Mouse (Mus musculus): ENCODE measurements around the gene Syp.

Gene Syp

DNA sequence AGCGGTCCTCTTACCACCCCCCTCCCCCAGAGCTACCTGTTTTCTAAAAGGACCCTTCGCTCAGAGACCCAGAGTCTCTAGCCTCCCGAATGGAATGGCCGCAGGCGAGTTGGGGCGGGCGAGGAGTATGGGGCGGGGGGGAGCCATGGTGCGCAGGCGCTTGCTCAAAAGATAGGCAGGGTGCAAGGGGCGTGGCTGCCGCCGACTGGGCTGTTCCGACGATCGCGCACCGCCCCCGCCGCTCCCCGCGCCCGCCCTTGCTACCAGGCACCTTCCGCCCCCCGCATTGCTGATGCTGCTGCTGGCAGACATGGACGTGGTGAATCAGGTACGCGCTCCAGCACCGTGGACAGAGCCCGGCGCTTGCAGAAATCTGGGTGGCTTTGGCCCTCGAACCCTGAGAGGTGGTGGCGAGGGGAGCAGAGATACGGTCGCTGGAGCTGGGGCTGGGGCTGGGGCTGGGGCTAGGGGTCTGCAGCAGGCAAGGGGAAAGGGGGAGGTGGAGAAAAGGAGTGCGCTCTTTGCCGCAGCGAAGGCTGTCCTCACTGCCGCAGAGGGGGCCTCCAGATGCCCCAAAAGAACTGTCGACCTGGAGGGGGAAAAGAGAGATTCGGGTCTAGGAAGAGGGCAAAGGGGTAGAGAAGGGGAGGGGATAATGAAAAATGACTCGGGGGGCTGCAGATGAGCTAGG lies at the start of gene Syp:
Gene Syp (plus strand): TSS at position 71 of the 691 bp plus-strand sequence.
- peak in 1 of 2 experiments; percentile 37 for DNase-seq (ENCODE audit: low spot score in 2 of 2)

DNA sequence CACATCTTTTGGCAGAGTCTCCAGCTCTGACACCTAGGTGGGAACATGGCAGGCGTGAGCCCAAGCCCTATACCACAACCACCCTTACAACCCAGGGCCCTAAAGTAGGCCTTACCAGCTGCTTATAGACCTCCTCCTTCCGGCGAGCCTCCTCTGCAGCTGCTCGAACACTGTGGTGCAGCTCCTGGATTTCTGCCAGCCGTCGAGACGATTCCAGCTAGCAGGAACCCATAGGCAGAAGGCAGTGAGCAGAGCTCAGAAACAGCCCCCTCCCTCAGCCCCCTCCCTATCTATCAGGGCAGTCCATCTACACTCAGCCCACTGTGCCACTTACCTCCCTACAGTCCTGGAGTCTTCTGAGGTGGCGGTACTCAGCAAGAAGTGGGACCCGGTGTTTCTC lies 42.9 kb upstream of the Syp start:
- DNase-seq (ENCODE audit: low spot score in 2 of 2): no peak

DNA sequence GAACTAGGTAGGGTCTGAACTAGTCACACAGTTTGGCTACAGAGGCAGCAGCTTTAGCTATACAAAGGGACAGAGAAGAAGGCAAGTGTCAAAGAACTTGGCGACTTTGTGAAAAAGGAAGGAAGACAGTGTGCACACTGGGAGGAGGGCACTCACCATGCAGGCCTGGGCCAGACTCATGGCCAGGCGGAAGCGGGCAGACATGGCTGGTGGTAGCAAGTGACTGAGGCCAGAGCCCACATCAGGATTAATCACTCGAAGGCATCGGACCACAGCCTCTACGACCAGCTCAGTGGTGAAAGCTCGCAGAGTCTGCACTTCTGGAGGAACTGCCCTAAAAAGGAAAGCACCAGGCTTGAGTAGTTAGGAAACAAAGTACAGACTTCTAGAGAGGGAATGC lies 34.3 kb upstream of the Syp start:
- no peak for DNase-seq (ENCODE audit: low spot score in 2 of 2)

DNA sequence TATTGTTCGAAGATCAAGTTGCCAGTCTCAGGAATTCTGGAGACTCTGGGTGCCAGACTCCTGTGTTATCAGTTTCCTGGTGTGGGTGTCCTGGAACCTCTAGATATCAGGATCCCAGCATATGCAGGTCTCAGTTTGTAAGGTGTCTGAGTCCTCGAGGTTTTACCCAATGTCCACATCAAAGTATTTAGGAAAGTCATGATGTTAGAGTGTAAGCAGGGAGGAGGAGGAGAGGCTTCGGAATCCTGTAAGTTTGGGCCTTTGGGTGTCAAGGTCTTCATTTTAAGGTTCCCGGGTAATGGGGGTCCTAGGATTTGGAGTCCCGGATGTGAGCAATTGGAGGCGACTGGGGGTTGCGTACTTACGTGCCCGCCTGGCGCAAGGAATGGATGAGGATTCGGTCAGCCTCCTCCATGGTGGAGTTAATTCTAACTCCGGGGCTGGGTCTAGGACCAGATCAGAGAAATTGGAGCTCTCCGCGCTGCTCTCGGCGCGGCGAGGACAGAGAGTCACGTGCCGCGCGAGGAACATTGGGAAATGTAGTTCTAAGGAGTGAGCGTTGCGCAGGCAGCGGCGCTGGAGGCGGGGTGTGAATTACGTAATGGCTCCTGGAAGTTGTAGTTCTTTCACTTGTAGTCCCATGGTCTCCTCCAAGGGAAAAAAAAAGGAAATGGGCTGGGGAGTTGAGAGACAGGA lies 33.2 kb upstream of the Syp start, which contains the start of gene Ccdc22:
Gene Ccdc22 (minus strand): TSS at position 639 of the 696 bp plus-strand sequence.
- peak; percentile 44 to 76 for DNase-seq (ENCODE audit: low spot score in 2 of 2)

DNA sequence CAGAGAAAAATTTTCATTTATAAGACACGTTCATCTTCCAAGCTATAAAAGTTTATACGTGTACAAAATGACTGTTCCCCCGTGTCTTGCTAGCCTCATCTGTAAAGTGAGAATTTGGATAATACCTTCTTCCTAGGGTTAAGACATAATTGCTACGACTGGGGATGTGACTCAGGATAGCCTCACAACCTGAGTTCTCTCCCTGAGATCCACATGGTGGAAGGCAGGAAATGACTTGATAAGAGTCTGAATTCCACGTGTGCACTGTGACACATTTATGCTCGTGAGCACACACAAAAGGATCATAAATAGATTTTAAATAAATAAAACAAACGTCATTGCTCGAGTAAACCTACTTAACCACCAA lies 32.7 kb upstream of the Syp start:
- no peak for DNase-seq (ENCODE audit: low spot score in 2 of 2)

DNA sequence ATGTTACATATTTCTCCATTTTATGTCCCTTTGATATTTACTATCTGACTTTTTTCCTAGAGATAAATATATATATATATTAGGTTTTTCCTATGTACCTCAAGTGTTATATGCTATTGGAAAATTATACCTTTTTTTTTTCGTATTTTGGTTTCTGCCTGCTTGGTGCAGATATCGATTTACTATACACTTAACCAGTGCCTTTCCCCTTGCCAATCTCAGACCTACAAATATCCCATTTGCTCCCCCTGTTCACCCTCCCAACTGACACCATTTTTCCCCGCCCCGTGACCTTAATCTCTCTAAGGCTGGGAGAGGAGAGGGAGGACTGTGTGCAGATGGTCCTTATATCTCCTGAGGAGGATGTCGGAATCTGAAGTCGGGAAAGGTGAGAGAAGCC lies 31.5 kb upstream of the Syp start, which contains the start of gene Cacna1f:
Gene Cacna1f (plus strand): TSS at position 301 of the 400 bp plus-strand sequence.
- no peak for DNase-seq (ENCODE audit: low spot score in 2 of 2)

DNA sequence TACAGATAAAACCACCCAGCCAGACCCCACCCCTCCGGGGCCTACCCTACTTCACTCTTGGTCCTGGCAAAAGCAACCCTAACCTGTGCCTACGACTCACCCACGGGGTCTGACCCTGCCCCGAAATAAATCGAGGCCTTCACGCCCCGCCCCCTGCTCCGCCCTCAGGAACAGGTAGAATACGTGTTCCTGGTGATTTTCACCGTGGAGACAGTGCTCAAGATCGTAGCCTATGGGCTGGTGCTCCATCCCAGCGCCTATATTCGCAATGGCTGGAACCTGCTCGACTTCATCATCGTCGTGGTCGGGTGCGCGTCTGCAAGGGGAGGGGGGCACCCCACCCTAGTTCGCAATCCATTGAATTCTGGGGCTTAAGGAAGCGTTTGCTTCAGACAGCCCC lies 28.2 kb upstream of the Syp start:
- DNase-seq (ENCODE audit: low spot score in 2 of 2): no peak

DNA sequence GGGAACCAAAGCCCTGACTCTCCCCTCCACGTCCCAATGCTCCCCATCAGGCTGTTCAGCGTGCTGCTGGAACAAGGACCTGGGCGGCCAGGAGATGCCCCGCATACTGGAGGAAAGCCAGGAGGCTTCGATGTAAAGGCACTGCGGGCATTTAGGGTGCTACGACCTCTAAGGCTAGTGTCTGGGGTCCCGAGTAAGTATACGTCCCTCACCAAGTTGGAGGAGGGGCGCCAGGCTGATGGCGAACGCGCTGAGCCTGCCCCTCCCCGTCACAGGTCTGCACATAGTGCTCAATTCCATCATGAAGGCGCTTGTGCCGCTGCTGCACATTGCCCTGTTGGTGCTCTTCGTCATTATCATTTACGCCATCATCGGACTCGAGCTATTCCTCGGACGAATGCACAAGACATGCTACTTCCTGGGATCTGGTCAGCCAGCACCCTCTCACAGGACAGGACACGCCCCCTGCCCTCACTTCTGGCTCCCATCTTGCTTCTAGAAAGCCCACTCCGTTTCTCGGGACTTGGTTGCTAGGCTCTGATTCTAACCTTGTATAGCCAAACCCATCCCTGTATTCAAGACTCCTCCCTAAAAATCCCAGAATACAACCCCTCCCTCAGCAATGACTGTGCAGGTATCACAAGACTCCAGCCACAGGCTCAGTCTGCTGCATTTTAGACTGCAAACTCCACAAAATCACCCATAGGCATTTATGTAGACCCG lies 27.6 kb upstream of the Syp start:
- no peak for DNase-seq (ENCODE audit: low spot score in 2 of 2)

DNA sequence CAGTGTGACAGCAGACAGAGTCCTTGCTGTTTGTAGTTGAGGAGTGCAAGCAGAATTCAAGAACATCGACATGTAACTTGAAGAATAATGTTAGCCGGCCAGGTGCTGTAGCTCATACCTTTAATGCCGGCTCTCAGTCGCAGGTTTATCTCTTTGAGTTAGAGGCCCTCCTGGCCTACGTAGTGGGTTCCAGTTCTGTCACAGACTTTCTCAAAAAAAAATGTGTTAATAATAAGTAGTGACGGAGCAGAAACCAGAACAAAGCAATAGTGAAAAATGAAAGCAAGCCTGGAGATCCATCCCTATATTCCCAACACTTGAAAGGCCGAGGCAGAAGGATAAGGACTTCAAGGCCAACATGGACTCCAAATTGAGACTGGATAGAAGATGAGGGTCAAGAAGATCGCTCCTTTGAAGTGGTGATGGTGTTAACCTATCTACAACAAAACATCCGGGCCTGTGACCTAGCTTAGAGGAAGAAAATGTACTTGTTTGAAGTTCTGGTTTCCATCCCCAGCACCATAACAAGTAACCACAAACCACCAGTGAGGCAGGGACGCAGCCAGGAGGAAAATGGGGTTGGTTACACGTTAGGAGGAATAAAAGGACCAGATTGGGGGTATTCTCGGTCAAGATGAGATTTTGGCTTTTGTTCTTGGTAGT lies 20.3 kb upstream of the Syp start:
- DNase-seq (ENCODE audit: low spot score in 2 of 2): no peak

DNA sequence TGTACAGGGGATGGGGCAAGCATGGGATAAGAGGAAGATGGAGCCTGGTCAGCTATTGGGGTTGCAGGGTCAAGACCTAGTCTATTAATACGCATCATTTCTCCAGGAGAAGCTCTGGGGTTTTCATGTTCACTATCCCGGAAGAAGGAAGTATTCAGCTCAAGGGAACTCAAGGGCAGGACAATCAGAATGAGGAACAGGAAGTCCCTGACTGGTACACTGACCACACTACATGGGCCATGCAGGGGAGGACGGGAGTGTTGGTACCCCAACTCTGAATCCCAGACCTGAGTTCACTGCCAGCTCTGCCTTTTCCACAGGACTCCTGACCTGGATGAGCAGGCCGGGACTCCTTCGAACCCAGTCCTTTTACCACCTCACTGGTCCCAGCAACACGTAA lies 5.7 kb upstream of the Syp start:
- no peak for DNase-seq (ENCODE audit: low spot score in 2 of 2)

DNA sequence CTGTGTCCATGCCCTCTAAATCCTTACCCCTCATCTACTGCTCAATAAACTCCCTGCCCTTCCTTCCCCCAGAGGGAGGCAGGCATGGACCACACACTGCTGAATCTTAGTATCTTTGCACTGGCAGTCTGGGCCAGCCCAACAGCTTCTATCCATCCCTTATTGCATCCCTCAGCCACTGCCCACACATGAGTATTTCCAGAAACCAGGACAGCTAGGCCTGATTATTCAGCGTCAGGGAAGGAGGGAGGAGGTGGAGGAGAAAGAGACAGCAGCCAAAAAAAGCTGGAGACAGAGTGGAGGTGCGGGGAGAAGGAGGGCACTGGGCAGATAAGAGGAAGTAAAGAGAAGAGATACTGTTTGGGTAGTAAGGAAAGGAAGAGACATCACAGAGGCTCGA lies 3.2 kb upstream of the Syp start:
- no peak for DNase-seq (ENCODE audit: low spot score in 2 of 2)

DNA sequence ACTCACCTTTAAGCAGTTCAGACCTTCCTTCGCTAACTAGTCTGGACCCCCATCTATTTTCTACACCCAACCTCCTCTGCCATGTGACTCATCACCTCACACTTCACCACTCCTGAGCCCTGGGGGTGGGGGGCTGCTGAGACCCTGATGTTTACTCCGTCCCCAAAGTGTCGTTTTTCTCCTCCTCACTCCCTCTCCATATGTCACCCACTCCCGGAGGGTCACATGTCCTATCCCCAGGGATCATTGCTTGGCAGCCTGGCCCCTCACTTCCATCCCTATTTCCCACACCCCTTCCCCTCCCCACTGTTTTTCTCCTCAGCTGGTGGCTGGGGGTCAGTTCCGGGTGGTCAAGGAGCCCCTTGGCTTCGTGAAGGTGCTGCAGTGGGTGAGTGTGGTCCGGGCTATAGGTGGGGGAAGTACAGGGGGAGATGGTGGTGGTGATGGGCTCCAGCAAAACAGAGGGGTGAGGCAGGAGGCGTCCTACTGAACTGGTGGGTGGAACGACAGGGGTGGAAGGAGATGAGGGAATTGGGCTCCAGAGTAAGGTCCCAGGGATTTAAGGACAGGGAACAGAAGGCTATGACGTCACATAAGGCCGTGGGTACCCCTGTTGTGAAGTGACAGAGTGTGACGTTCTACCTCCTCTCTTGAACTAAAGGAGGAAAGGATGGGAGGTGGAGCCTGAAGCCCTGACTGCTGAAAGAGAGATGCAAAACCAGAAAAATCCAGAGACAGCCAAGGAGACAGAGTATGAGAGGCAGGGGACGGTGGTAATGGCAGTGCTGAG lies 1.5 kb downstream of the Syp start:
- no peak for DNase-seq (ENCODE audit: low spot score in 2 of 2)

DNA sequence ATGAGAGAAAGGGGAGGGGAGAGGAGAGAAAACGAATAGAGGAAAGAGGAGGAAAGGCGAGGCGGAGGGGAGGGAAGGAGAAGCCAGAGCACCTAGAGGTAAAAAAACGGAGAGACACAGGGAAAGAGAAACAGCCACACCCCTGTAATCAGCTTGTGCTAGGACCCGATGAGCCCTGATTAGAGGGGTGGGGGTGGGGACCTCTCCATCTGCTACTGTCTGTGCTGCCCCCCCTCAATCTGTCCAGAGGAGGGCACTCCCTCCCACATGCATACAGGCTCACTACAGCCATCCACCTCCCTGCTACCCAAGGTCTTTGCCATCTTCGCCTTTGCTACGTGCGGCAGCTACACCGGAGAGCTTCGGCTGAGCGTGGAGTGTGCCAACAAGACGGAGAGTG lies 2.5 kb downstream of the Syp start:
- DNase-seq (ENCODE audit: low spot score in 2 of 2): no peak

DNA sequence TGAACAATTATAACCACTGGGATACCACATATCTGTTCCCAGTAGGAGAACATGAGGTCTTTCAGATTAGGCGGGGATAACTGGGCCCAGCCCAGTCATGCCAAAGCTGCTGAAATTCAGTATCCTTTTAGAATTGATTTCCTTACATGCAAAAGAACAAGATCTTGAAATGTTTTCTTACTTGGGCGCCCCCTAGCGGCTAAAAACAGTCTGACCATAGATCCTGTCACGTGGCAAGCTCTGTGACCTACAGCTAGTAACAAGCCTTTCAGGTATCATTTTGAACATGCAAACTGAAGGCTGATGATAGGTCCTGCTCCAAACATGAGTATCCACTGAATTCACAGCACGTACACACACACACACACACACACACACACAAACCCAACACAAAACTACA lies 7.1 kb downstream of the Syp start:
- peak; percentile 62 for DNase-seq (ENCODE audit: low spot score in 2 of 2)

DNA sequence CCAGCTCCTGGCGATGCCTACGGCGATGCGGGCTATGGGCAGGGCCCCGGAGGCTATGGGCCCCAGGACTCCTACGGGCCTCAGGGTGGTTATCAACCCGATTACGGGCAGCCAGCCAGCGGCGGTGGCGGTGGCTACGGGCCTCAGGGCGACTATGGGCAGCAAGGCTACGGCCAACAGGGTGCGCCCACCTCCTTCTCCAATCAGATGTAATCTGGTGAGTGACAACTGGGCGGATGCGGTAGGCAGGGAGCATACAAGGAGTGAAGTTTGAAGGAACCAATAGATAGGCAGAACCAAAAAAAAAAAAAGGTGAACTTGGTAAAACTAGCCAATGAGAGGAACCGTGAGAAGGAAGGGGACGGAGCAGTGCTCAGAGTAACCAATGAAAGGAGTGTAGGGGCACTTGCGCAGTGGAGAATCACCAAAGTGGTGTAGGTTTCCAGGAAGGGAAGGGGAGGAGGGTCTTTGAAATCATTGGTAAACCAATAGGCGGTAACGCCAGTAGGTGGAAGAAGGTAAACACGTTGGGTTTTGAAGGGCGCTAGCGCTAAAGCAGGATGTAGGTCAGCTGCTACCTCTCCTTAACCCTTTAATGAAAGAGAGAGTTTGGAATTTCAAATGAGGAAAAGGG lies 10.5 kb downstream of the Syp start:
- peak; percentile 74 to 75 for DNase-seq (ENCODE audit: low spot score in 2 of 2)

DNA sequence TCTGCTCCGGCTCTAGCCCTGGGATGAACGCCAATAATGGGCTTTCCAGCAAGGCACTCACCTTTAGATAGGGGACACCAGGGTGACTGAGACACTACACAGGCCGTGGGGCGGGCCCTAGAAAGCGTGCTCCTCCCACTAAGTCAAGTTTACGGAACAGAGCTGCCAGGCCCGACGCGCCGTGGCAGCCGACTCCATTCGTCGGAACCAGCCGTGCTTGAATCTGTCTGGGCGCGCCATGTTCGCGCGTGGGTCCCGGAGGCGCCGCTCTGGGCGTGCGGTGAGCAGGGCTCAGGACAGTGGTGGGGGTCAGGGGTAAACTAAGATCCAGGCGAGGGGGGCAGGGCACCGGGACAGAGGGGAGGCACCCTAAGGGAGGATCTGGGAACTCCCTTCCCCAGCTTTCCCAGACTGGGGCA lies 19.0 kb downstream of the Syp start, which contains the start of gene Prickle3:
Gene Prickle3 (plus strand): TSS at position 40 of the 419 bp plus-strand sequence.
- peak in 1 of 2 experiments; percentile 53 for DNase-seq (ENCODE audit: low spot score in 2 of 2)

DNA sequence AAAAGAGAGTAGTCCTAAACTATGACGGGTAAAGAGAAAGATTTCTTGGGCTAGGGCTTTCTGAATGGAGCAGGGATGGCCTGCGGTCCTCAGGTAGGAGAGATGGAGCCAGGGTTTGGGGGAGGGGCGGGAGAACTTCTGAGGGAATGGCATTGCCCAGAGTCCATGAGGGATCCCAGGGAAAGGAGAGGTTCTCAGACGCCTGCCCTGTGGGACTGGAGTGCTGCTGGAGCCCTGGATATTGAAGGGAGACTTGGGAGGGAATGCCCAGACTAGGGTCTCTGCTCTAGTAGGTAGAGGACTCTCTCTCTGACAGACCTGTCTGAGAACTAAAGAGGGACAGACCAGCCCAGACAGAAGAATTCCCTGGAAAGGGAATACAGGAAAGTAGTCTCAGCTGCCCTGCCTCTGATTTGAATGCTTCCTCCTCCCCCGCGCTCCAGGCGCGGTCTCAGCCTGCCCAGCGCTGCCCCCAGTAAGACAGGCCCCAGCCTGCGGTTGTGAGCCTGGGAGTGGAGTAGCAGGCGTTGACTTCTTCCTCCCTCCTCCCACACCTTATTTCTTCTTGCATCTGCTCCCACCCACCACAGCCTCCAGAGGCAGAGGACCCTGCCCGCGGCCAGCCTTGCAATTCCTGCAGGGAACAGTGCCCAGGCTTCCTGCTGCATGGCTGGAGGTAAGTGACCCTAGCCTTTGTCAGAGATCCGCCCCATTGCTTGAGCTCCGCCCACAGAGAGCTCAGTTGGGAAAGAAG lies 19.9 kb downstream of the Syp start:
- DNase-seq (ENCODE audit: low spot score in 2 of 2): peak in 1 of 2 experiments; percentile 51

DNA sequence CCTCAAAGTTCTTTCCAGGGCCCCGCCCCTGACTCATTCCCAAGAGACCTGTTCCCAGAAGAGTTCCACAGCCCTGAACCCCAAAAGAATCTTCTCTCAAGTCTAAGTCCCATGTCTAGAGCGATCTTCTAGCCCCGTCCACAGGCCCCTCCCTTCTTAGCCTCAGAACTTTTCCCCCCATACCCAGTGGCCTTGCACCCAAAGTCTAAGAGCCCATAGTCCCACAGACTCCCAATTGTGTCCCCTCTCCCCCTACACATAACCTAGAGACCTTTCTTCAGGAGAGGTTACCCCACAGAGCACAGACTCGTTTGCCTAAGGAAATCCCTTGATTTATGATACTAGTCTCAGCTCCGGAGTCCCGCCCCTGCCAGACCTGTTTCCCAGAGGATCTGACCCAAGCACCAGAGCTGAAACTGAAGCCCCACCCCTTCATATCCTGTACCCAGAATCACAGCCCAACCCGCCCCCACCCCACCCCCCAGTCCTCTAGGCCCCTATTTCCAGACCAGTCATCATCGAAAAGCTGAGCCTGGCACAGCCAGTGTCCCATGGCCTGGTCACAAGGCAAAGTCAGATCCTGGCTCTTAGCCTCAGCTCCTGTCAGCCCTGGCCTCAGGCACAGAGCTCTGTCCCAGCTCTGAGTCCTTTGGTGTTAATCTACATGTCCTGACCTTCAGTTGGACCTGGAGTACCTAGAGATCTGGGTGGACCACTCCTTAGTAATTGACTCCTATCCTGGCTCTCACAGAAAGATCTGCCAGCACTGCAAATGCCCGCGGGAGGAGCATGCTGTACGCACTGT lies 20.7 kb downstream of the Syp start:
- DNase-seq (ENCODE audit: low spot score in 2 of 2): no peak

DNA sequence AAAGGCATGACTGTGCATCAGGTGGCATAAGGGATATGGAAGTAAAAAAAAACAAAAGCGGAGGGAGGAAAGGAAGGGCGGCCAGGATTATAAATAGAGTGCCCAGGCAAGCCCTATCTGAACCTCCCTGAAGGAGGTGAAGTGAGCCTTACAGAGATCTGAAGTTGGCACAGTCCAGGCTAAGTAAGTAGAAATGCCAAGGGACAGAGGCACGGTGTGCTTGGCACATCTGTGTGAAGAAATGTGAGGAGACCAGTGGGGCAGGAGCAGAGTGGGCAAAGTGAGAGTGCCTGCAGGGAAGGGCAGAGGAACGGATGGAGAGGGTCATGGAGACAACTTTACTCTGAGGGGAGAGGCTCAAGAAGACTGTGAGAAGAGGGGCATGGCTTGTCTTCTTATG lies 22.8 kb downstream of the Syp start:
- DNase-seq (ENCODE audit: low spot score in 2 of 2): no peak
